In genomic region chr10:4265641-4266040, GRCm38 (mm10) we compare ENCODE assay signal across 8 mouse cellular contexts. TPM values are rescaled to one million over a fixed set of nuclear protein-coding genes. Genes with fewer than 3 reads are reported as not detected.
DNase-seq lines count a peak whose midpoint lies in the region; ATAC-seq and TF ChIP-seq lines count a peak whose summit lies in the region.

No protein-coding gene starts in this region.

- peak overlapping the region; percentile 55 for H3K4me3 ChIP-seq in heart, adult 2 months
- H3K4me3 ChIP-seq in liver, postnatal 0 days (ENCODE audit: low read depth, low read length), result peak overlapping the region; percentile 53

- ATAC-seq in liver, postnatal 0 days, result no peak

- H3K27ac ChIP-seq in heart, adult 2 months, result peak overlapping the region; percentile 72
- 0 out of 2 replicates have a peak overlapping the region, but pooled peaks have one; percentile 19 for H3K27ac ChIP-seq in liver, postnatal 0 days (ENCODE audit: low read depth)

- TF ChIP-seq POLR2A in heart, adult 2 months (IDR thresholded peaks at IDR 0.05; ENCODE audit: insufficient read depth, low read depth, low read length), result no peak

- H3K36me3 ChIP-seq in heart, adult 2 months (ENCODE audit: control insufficient read depth, insufficient read depth, low read length), result no peaks in the 10 kb centered on the region
- H3K36me3 ChIP-seq in liver, postnatal 0 days (replicated peaks; ENCODE audit: insufficient read depth, low read length), result no peaks in the 10 kb centered on the region

- intact Hi-C loops in heart, adult 2 months (cut with DNase I), result loop anchor here (5.0 kb wide), 1 partner anchor 67 kb away; no protein-coding TSS in a partner anchor

- H3K4me1 ChIP-seq in heart, adult 2 months (ENCODE audit: control insufficient read depth, insufficient read depth, low read length), result no peaks in the 10 kb centered on the region
- H3K4me1 ChIP-seq in liver, postnatal 0 days (ENCODE audit: insufficient read depth), result 0 out of 2 replicates have a peak, but pooled peaks cover 2% of the 10 kb centered on the region

- TF ChIP-seq CTCF in heart, adult 2 months (IDR thresholded peaks at IDR 0.05), result no peak
- no peak for TF ChIP-seq CTCF in liver, postnatal 0 days (IDR thresholded peaks at IDR 0.05; ENCODE audit: low read depth)

- no peaks in the 10 kb centered on the region for H3K27me3 ChIP-seq in heart, adult 2 months (ENCODE audit: control insufficient read depth, insufficient read depth, low read length)
- peaks cover 17% of the 10 kb centered on the region; the same call in 1 of the 2 replicates for H3K27me3 ChIP-seq in liver, postnatal 0 days (ENCODE audit: insufficient read depth, low read length)

- TF ChIP-seq EP300 in heart, adult 2 months (IDR thresholded peaks at IDR 0.05; ENCODE audit: insufficient read depth, low read depth, low read length), result no peak
- no peak for TF ChIP-seq EP300 in liver, postnatal 0 days (IDR thresholded peaks at IDR 0.05; ENCODE audit: low read depth)

- H3K4me2 ChIP-seq in liver, postnatal 0 days (ENCODE audit: low read depth, low read length), result peak overlapping the region; percentile 75

- H3K9me3 ChIP-seq in liver, postnatal 0 days (ENCODE audit: low read length), result no peaks in the 10 kb centered on the region

- 0 out of 2 replicates have a peak overlapping the region, but pooled peaks have one; percentile 1 for H3K9ac ChIP-seq in heart, adult 2 months (ENCODE audit: low read depth, low read length)
- no peak overlapping the region for H3K9ac ChIP-seq in liver, postnatal 0 days (replicated peaks)

- no peaks in the 10 kb centered on the region for H3K79me2 ChIP-seq in heart, adult 2 months (replicated peaks; ENCODE audit: control insufficient read depth, insufficient read depth, low read length)

- DNase-seq in thymus, postnatal 14 days, result peak; percentile 24
- no peak for DNase-seq in thymus, postnatal 36 days
- peak; percentile 76 for DNase-seq in embryo, embryonic 11 days
- peak; percentile 44 to 50 for DNase-seq in heart, adult 2 months
- peak; percentile 14 for DNase-seq in kidney, postnatal 14 days
- no peak for DNase-seq in liver, postnatal 0 days
- DNase-seq in right cerebral cortex, postnatal 4 days, result peak; percentile 41
- DNase-seq in ovary, postnatal 14 days (ENCODE audit: low spot score), result no peak

- WGBS in heart, adult 2 months, result 31% methylated on average over 13 of the region's 13 CpGs
- 22% methylated on average over 13 of the region's 13 CpGs for WGBS in liver, postnatal 0 days (ENCODE audit: insufficient replicate concordance)

RNA-seq across cellular contexts. Expression of gene Akap12, which starts 0.5 kb away (rescaled TPM):
- total RNA-seq in heart, adult 2 months (2021), result 10 to 100 TPM; 17.4 to 28.0 TPM
- polyA plus RNA-seq in heart, adult 2 months (2012; rRNA removed), result 7.5 and 13.0 TPM in 2 replicates
- 3.4 and 3.9 TPM in 2 replicates for polyA plus RNA-seq in liver, postnatal 0 days (2015; fragmentation: Nextera tagmentation; extraction: Ambion mirVana)

Comparison
In these comparisons a context has a peak if more than half of its experiments do, and no peak if none do; other contexts are left out.
1. DNase-seq: peak in thymus, postnatal 14 days (single experiment), embryo, embryonic 11 days (single experiment), heart, adult 2 months (2 of 2), kidney, postnatal 14 days (single experiment) and right cerebral cortex, postnatal 4 days (single experiment); none in thymus, postnatal 36 days (0 of 2), liver, postnatal 0 days (single experiment) and ovary, postnatal 14 days (single experiment).